Mouse (Mus musculus) bone marrow, adult 2 months (tissue): Measurements from ENCODE around the gene Rpl3.

Experiments used
- CTCF ChIP-seq: fragments of 200-500 bp; IDR thresholded peaks from 2 replicates; pipeline ENCODE4 v1.5.1; 2011; ENCODE audit warnings: low read length, control low read depth; ENCODE audit not compliant: control insufficient read depth, insufficient read depth
- POLR2A ChIP-seq: fragments of 200-500 bp; IDR thresholded peaks from 2 replicates; pipeline ENCODE4 v1.6.1; 2011; ENCODE audit warnings: low read depth, mild to moderate bottlenecking, control low read depth, low read length, borderline replicate concordance; ENCODE audit not compliant: control insufficient read depth

GRCm38 (mm10) chr15:80101503-80101902 lies 9.8 kb upstream of the Rpl3 start:
- TF ChIP-seq CTCF (no peak), POLR2A (no peak)
